Mouse (Mus musculus): Measurements from ENCODE around the gene Pxk.

DNA sequence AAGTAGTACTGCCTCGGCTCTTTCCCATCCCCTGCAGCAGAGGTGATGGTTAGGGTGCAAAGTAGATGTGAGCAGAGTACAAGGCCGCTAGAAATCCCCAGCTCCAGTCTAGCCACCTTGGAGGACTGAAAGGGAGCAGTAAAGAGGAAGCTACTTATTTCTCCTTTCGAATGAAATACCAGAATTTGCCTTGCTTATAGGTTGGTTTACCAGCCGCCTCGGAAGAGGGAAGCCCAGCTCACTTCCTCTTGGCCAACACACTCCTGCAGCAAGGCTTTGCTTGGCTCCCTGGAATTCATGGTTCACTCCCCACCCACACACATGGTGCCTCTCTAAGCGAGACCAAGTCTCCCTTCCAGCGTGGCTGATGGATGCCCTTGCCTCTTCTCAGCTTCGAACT lies 34.8 kb downstream of the Pxk start:
- TF ChIP-seq CTCF (conservative IDR thresholded peaks at IDR 0.05; ENCODE audit: low read length) (no peak), POU5F1 (IDR thresholded peaks at IDR 0.05; ENCODE audit: borderline replicate concordance, low read length) (no peak)

All from E14TG2a.4 (cell line).